Mouse (Mus musculus) spleen, adult 10 weeks (tissue): ENCODE data around the gene Prss21. TPM values are rescaled to one million over a fixed set of nuclear protein-coding genes. Genes with fewer than 3 reads are reported as not detected.

Experiments used
- polyA plus RNA-seq: library from polyadenylated mRNA; stranded (reverse); fragments of 350-450 nt; fragmentation: Illumina TruSeq; extraction: RNeasy Lipid Tissue Mini Kit (QIAGEN cat#74804); gene quantifications from one replicate; pipeline ENCODE4 v1.2.3, GENCODE M21; 2015; ENCODE audit warnings: low replicate concordance; ENCODE audit not compliant: insufficient read depth

The Prss21 gene
- not detected for polyA plus RNA-seq

DNA sequence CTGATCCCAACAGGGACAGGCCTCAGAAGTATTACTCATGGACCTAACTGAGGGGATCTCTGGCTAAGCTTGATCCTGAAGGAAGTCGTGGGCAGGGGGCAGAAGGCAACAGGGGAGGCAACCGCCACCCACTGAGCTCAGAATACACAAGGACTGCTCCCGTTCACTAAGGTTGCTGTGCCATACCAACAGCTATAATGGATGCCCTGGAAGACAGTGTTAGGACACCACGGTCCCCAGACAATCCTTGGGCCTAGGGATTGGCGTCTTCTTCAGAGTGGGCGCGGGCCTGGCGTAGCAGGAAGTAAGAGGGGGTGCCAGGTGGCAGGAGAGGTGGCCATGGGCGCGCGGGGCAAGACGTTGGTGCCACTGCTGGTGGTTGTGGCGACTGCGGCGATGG is at the start of gene Prss21:
Gene Prss21, plus strand, starts transcription at position 301 of the 400 bp plus-strand sequence.

DNA sequence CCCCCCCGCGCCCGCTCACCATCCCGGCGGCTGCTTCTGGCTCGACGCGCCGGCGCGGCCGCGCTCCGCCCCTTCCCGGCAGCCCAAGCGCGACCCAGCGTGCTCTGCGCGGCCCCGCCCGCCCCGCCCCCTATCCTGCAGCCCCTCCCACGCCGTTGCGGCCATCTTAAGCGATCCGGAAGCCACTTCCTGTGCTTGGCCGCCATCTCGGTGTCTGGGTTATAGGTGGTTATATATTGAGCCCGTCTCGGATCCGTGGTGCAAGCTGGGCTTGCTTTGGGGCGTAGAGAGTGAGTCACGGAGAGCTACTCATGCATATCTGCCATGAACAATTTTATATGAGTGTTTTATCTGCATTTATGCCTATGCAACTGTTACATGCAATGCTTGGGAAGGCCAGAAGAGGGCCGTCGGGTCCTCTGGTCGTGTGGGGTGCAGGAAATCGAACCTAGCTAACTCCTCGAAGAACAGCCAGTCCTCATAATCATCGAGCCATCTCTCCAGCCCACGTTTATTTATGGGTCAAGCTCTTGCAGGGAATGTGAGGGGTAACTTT is 38.7 kb upstream of the Prss21 start, which contains the start of gene Elob:
Gene Elob, minus strand, starts transcription at position 73 of the 556 bp plus-strand sequence.

GRCm38 (mm10) chr17:23836006-23836575 is 31.8 kb upstream of the Prss21 start, which contains the start of gene Prss33:
Gene Prss33, minus strand, starts transcription at chr17:23836056.

GRCm38 (mm10) chr17:23843812-23844273 is 24.0 kb upstream of the Prss21 start, which contains the start of the genes Prss32 and Prss41:
Gene Prss32, plus strand, starts transcription at chr17:23843855.
Gene Prss41, minus strand, starts transcription at chr17:23844172.

DNA sequence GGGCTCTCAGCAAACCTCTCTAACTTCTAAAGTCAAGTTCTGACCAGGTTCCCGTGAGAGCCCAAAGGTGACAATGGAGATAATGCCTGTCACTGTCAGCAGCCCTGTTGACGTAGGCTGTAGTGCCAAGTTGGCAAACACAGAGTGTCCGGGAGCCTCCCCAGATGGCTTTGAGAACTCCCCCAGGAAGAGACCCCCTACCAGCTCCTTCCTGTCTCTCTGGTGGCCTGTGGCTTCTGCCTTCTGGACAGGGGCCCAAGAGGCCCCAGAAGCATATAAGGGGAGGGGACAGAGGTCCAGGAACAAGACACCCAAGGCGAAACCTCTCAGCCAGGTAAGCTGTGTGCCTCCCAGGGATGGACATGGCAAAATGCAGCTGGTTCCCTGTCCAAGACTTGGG is 12.7 kb downstream of the Prss21 start, which contains the start of the genes Dcpp1 and Dcpp2:
Gene Dcpp1, plus strand, starts transcription at position 301 of the 400 bp plus-strand sequence.
Gene Dcpp2, plus strand, starts transcription at position 305 of the 400 bp plus-strand sequence.

GRCm38 (mm10) chr17:23917158-23917557 is 49.3 kb downstream of the Prss21 start, which contains the start of gene Dcpp3:
Gene Dcpp3, plus strand, starts transcription at chr17:23917458.

Other genes starting within 250 kb of the Prss21 start
- gene Mmp25, start 222.8 kb upstream of the Prss21 start, polyA plus RNA-seq = 1.0 TPM
- not detected for gene Bicdl2, start 207.6 kb upstream of the Prss21 start, polyA plus RNA-seq
- 29.3 TPM for gene Hcfc1r1, start 194.5 kb upstream of the Prss21 start, polyA plus RNA-seq
- 9.4 TPM for gene Thoc6, start 194.2 kb upstream of the Prss21 start, polyA plus RNA-seq
- gene Tnfrsf12a, start 190.6 kb upstream of the Prss21 start, polyA plus RNA-seq = 4.0 TPM
- not detected for gene Cldn6, start 188.8 kb upstream of the Prss21 start, polyA plus RNA-seq
- not detected for gene Cldn9, start 184.0 kb upstream of the Prss21 start, polyA plus RNA-seq
- not detected for gene 1520401A03Rik, start 145.3 kb upstream of the Prss21 start, polyA plus RNA-seq
- 7.6 TPM for gene Pkmyt1, start 141.7 kb upstream of the Prss21 start, polyA plus RNA-seq
- 3.6 TPM for gene Paqr4, start 127.2 kb upstream of the Prss21 start, polyA plus RNA-seq
- gene Kremen2, start 122.2 kb upstream of the Prss21 start, polyA plus RNA-seq = 0.28 TPM
- gene Flywch1, start 96.5 kb upstream of the Prss21 start, polyA plus RNA-seq = 9.9 TPM
- 0.57 TPM for gene Flywch2, start 82.0 kb upstream of the Prss21 start, polyA plus RNA-seq
- 445 TPM for gene Srrm2, start 77.5 kb upstream of the Prss21 start, polyA plus RNA-seq
- gene Elob, start 38.9 kb upstream of the Prss21 start, polyA plus RNA-seq = 39.3 TPM
- gene Prss33, start 32.0 kb upstream of the Prss21 start, polyA plus RNA-seq = not detected
- not detected for gene Prss32, start 24.2 kb upstream of the Prss21 start, polyA plus RNA-seq
- gene Prss41, start 23.9 kb upstream of the Prss21 start, polyA plus RNA-seq = 0.12 TPM
- not detected for gene Dcpp1, start 12.8 kb downstream of the Prss21 start, polyA plus RNA-seq
- not detected for gene Dcpp2, start 12.8 kb downstream of the Prss21 start, polyA plus RNA-seq
- not detected for gene Dcpp3, start 49.4 kb downstream of the Prss21 start, polyA plus RNA-seq
- not detected for gene Sbp, start 73.6 kb downstream of the Prss21 start, polyA plus RNA-seq
- not detected for gene Sbpl, start 87.2 kb downstream of the Prss21 start, polyA plus RNA-seq
- gene Prss30, start 112.5 kb downstream of the Prss21 start, polyA plus RNA-seq = 11.0 TPM
- not detected for gene Prss22, start 130.0 kb downstream of the Prss21 start, polyA plus RNA-seq
- gene Prss27, start 170.1 kb downstream of the Prss21 start, polyA plus RNA-seq = not detected
- gene Kctd5, start 205.4 kb downstream of the Prss21 start, polyA plus RNA-seq = 19.9 TPM